Mouse (Mus musculus): ENCODE data around the gene Srgap2. TPM values are rescaled to one million over a fixed set of nuclear protein-coding genes. Genes with fewer than 3 reads are reported as not detected.

Srgap2 gene
- total and polyA plus RNA-seq, 2 experiments, result 6.6 to 7.4 TPM

DNA sequence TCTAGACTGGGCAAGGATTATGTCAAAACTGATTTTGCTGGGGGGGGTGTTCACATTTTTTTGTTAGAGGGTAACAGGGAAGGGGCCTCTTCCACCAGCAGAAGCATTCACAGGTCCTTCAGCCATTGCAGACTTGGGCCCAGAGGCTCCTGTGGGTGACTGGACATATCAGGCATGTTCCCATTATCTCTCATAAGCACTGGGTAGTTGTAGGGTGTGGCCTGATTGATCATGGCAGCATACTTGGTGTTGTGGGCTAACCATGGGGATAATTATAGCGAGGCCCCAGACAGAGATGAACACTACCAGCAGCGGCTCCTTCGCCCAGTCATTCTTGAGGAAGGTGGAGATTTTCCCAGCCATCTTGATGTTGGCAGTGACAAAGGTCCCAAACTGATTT is 79.8 kb downstream of the Srgap2 start:
- Histone ChIP-seq H3K36me3 (ENCODE audit: control insufficient read depth, insufficient read depth, low read length) (no peaks in the 10 kb centered on the region), H3K27me3 (ENCODE audit: control insufficient read depth, insufficient read depth, low read length) (no peaks in the 10 kb centered on the region), H3K4me1 (ENCODE audit: control insufficient read depth, insufficient read depth, low read length) (no peaks in the 10 kb centered on the region), H3K9ac (ENCODE audit: low read depth, low read length) (no peak overlapping the region), H3K27ac (replicated peaks; ENCODE audit: insufficient read depth, low read depth, low read length) (no peak overlapping the region), H3K4me3 (ENCODE audit: insufficient read depth, low read depth, low read length) (no peak overlapping the region), H3K79me2 (ENCODE audit: control insufficient read depth, insufficient read depth, low read length) (peaks cover 20% of the 10 kb centered on the region)
- TF ChIP-seq CTCF (IDR thresholded peaks at IDR 0.05; ENCODE audit: low read depth, low read length), result no peak
- no peak for TF ChIP-seq POLR2A (IDR thresholded peaks at IDR 0.05; ENCODE audit: extremely low read depth, insufficient read depth, low read length)
- DNase-seq (ENCODE audit: extremely low read depth, low read depth, low spot score), result no peak
- over 99% methylated on average over 3 of the region's 3 CpGs for WGBS

DNA sequence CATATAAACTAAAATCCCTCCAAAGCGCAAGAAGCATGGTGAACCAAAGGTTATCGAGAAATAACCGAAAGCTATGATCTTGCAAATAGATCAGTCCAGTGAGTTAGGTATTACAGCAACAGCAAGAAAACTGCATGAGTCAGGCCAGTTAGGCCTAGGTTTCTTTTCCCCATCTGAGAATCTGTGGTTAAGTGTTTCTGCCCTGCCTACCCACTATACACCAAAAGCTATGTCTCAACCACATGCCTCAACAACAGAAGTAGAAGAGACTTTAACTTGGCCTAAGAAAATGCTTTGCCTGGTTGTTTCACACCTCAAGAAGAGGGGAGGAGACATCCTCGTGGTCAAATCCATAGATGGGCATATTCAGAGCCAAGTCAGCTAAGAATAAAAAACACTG is 80.6 kb downstream of the Srgap2 start:
- Histone ChIP-seq H3K27me3 (ENCODE audit: control insufficient read depth, insufficient read depth, low read length) (no peaks in the 10 kb centered on the region), H3K27ac (replicated peaks; ENCODE audit: insufficient read depth, low read depth, low read length) (no peak overlapping the region), H3K9ac (ENCODE audit: low read depth, low read length) (no peak overlapping the region), H3K4me1 (ENCODE audit: control insufficient read depth, insufficient read depth, low read length) (no peaks in the 10 kb centered on the region), H3K36me3 (ENCODE audit: control insufficient read depth, insufficient read depth, low read length) (no peaks in the 10 kb centered on the region), H3K4me3 (ENCODE audit: insufficient read depth, low read depth, low read length) (no peak overlapping the region), H3K79me2 (ENCODE audit: control insufficient read depth, insufficient read depth, low read length) (peaks cover 17% of the 10 kb centered on the region)
- no peak for DNase-seq (ENCODE audit: extremely low read depth, low read depth, low spot score)
- TF ChIP-seq CTCF (IDR thresholded peaks at IDR 0.05; ENCODE audit: low read depth, low read length) (no peak), POLR2A (IDR thresholded peaks at IDR 0.05; ENCODE audit: extremely low read depth, insufficient read depth, low read length) (no peak)
- 94% methylated on average over 4 of the region's 4 CpGs for WGBS

DNA sequence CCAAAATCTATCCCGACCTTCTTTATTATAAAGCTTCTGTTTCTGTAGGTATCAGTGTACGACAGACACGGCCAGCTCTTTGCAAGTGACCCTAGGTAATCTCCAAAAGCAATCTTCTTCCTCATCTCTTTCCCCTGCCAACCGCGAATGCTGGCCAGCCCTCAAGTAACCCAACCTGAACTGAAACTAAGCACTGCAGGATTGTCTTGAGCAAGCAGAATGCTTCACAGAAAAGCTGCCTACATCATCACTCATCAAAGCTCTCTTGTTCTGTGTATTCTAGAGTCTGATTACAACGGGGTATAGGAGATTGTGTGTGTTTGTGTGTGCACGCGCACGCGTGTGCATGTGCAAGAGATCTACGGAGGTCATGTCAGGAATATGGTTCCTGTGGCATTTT is 88.6 kb downstream of the Srgap2 start:
- peaks cover 6% of the 10 kb centered on the region; the same call in 1 of the 2 replicates for H3K79me2 ChIP-seq (ENCODE audit: control insufficient read depth, insufficient read depth, low read length)
- WGBS, result 67% methylated on average over 11 of the region's 11 CpGs
- peak; percentile 50 for DNase-seq (ENCODE audit: extremely low read depth, low read depth, low spot score)
- no peak overlapping the region for H3K9ac ChIP-seq (ENCODE audit: low read depth, low read length)
- peaks cover 4% of the 10 kb centered on the region; the same call in 1 of the 2 replicates for H3K4me1 ChIP-seq (ENCODE audit: control insufficient read depth, insufficient read depth, low read length)
- H3K27ac ChIP-seq (replicated peaks; ENCODE audit: insufficient read depth, low read depth, low read length), result no peak overlapping the region
- TF ChIP-seq CTCF (IDR thresholded peaks at IDR 0.05; ENCODE audit: low read depth, low read length) (no peak), POLR2A (IDR thresholded peaks at IDR 0.05; ENCODE audit: extremely low read depth, insufficient read depth, low read length) (no peak)
- 0 out of 2 replicates have a peak, but pooled peaks cover 3% of the 10 kb centered on the region for H3K36me3 ChIP-seq (ENCODE audit: control insufficient read depth, insufficient read depth, low read length)
- H3K27me3 ChIP-seq (ENCODE audit: control insufficient read depth, insufficient read depth, low read length), result no peaks in the 10 kb centered on the region
- no peak overlapping the region for H3K4me3 ChIP-seq (ENCODE audit: insufficient read depth, low read depth, low read length)

DNA sequence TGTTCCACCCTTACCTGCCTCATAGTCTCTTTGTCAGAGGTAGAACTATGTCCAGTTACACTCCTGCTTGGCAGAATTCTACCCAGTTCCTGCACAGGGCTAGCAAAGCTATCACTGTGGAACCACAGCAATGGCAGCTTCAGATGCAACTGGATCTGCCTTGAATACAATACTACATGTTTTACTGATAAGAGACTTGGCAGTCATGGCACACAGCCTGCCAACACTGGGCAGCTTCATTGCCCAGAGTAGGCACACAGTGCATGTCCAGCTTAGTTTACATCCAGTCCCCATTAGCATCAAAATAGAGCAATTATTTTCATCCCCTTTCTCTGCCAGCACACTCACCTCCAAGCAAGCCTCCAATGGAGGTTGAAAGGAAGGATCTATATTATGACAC is 89.2 kb downstream of the Srgap2 start:
- TF ChIP-seq POLR2A (IDR thresholded peaks at IDR 0.05; ENCODE audit: extremely low read depth, insufficient read depth, low read length) (no peak), CTCF (IDR thresholded peaks at IDR 0.05; ENCODE audit: low read depth, low read length) (no peak)
- Histone ChIP-seq H3K79me2 (ENCODE audit: control insufficient read depth, insufficient read depth, low read length) (peaks cover 6% of the 10 kb centered on the region; the same call in 1 of the 2 replicates), H3K4me1 (ENCODE audit: control insufficient read depth, insufficient read depth, low read length) (peaks cover 4% of the 10 kb centered on the region; the same call in 1 of the 2 replicates), H3K27me3 (ENCODE audit: control insufficient read depth, insufficient read depth, low read length) (no peaks in the 10 kb centered on the region), H3K4me3 (ENCODE audit: insufficient read depth, low read depth, low read length) (no peak overlapping the region), H3K36me3 (ENCODE audit: control insufficient read depth, insufficient read depth, low read length) (0 out of 2 replicates have a peak, but pooled peaks cover 3% of the 10 kb centered on the region), H3K27ac (replicated peaks; ENCODE audit: insufficient read depth, low read depth, low read length) (no peak overlapping the region), H3K9ac (ENCODE audit: low read depth, low read length) (no peak overlapping the region)
- DNase-seq (ENCODE audit: extremely low read depth, low read depth, low spot score), result peak; percentile 77

DNA sequence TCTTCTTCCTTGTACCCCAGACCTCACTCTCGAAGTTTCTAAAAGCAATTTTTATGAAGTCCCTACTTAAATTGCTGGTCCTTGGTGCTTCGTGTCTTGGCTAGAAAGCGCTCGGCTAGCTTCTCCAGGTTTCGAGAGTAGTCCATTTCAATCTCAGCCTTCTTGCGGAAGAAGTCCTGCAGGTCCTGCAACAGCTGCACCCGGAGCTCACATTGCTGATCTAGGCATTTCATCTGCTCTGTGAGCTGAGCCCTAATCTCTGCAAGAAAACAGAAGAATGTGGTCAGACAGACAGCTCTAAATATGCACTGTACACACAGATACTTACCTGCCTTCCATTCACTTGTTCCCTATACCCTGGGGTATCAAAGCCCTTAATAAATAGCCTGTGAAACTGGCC is 90.5 kb downstream of the Srgap2 start:
- H3K9ac ChIP-seq (ENCODE audit: low read depth, low read length), result no peak overlapping the region
- H3K79me2 ChIP-seq (ENCODE audit: control insufficient read depth, insufficient read depth, low read length), result peaks cover 6% of the 10 kb centered on the region; the same call in 1 of the 2 replicates
- no peak for DNase-seq (ENCODE audit: extremely low read depth, low read depth, low spot score)
- 0 out of 2 replicates have a peak, but pooled peaks cover 3% of the 10 kb centered on the region for H3K36me3 ChIP-seq (ENCODE audit: control insufficient read depth, insufficient read depth, low read length)
- TF ChIP-seq POLR2A (IDR thresholded peaks at IDR 0.05; ENCODE audit: extremely low read depth, insufficient read depth, low read length) (no peak), CTCF (IDR thresholded peaks at IDR 0.05; ENCODE audit: low read depth, low read length) (no peak)
- 86% methylated on average over 7 of the region's 7 CpGs for WGBS
- H3K27ac ChIP-seq (replicated peaks; ENCODE audit: insufficient read depth, low read depth, low read length), result no peak overlapping the region
- peaks cover 4% of the 10 kb centered on the region; the same call in 1 of the 2 replicates for H3K4me1 ChIP-seq (ENCODE audit: control insufficient read depth, insufficient read depth, low read length)
- no peak overlapping the region for H3K4me3 ChIP-seq (ENCODE audit: insufficient read depth, low read depth, low read length)
- no peaks in the 10 kb centered on the region for H3K27me3 ChIP-seq (ENCODE audit: control insufficient read depth, insufficient read depth, low read length)

- peaks cover 4% of the 10 kb centered on the region for H3K4me1 ChIP-seq (ENCODE audit: control insufficient read depth, insufficient read depth, low read length)
- H3K27me3 ChIP-seq (ENCODE audit: control insufficient read depth, insufficient read depth, low read length), result no peaks in the 10 kb centered on the region
- 67% methylated on average over 5 of the region's 5 CpGs for WGBS
- 0 out of 2 replicates have a peak, but pooled peaks cover 3% of the 10 kb centered on the region for H3K36me3 ChIP-seq (ENCODE audit: control insufficient read depth, insufficient read depth, low read length)
- H3K79me2 ChIP-seq (ENCODE audit: control insufficient read depth, insufficient read depth, low read length), result no peaks in the 10 kb centered on the region; the same call in 1 of the 2 replicates
- peak overlapping the region; percentile 43; the same call in 1 of the 2 replicates for H3K27ac ChIP-seq (replicated peaks; ENCODE audit: insufficient read depth, low read depth, low read length)
- DNase-seq (ENCODE audit: extremely low read depth, low read depth, low spot score), result peak; percentile 41
- no peak overlapping the region for H3K9ac ChIP-seq (ENCODE audit: low read depth, low read length)
- TF ChIP-seq POLR2A (IDR thresholded peaks at IDR 0.05; ENCODE audit: extremely low read depth, insufficient read depth, low read length) (no peak), CTCF (IDR thresholded peaks at IDR 0.05; ENCODE audit: low read depth, low read length) (no peak)
- no peak overlapping the region for H3K4me3 ChIP-seq (ENCODE audit: insufficient read depth, low read depth, low read length)
Observed at GRCm38 (mm10) chr1:131431456-131432246, 95.5 kb downstream of the Srgap2 start.
